Mouse (Mus musculus) heart, embryonic 13.5 days (tissue): ENCODE data around the gene Flnb. TPM values are rescaled to one million over a fixed set of nuclear protein-coding genes. Genes with fewer than 3 reads are reported as not detected.

Experiments
- ATAC-seq: fragments of 200-750 bp; cut with Nextera tagmentation; 2 replicates; pipeline ENCODE4 v1.8.0; 2017; ENCODE audit warnings: moderate TSS enrichment; ENCODE audit not compliant: insufficient number of reproducible peaks, low FRiP score, low TSS enrichment; ENCODE audit errors: extremely low read depth
- H3K27ac ChIP-seq: fragments of 300-500 bp; sonication (generic); replicated peaks from 2 replicates; pipeline ENCODE4 v1.5.1; 2015; ENCODE audit warnings: moderate library complexity, mild to moderate bottlenecking, inconsistent platforms
- H3K27me3 ChIP-seq: fragments of 300-500 bp; sonication (generic); replicated peaks from 2 replicates; pipeline ENCODE4 v1.6.1; 2015; ENCODE audit warnings: mild to moderate bottlenecking, inconsistent platforms
- H3K36me3 ChIP-seq: fragments of 300-500 bp; sonication (generic); 2 replicates; pipeline ENCODE4 v1.6.1; 2015; ENCODE audit warnings: mild to moderate bottlenecking, inconsistent platforms
- H3K4me1 ChIP-seq: fragments of 300-500 bp; sonication (generic); 2 replicates; pipeline ENCODE4 v1.6.1; 2015; ENCODE audit warnings: inconsistent platforms
- H3K4me2 ChIP-seq: fragments of 300-500 bp; sonication (generic); 2 replicates; pipeline ENCODE4 v1.6.1; 2015; ENCODE audit warnings: inconsistent platforms, mild to moderate bottlenecking, moderate library complexity
- H3K4me3 ChIP-seq: fragments of 300-500 bp; sonication (generic); 2 replicates; pipeline ENCODE4 v1.5.1; 2015; ENCODE audit warnings: moderate library complexity, mild to moderate bottlenecking, inconsistent platforms
- H3K9ac ChIP-seq: fragments of 300-500 bp; sonication (generic); 2 replicates; pipeline ENCODE4 v1.6.1; 2015; ENCODE audit warnings: inconsistent platforms, mild to moderate bottlenecking, moderate library complexity
- H3K9me3 ChIP-seq: fragments of 300-500 bp; sonication (generic); 2 replicates; pipeline ENCODE4 v1.6.1; 2016; ENCODE audit warnings: inconsistent platforms
- WGBS: fragments of 180-500 bp; shearing (Covaris S2); methylation state at CpG from one replicate; pipeline ENCODE4 v1.1.7; 2015; ENCODE audit warnings: mixed read lengths; 5-methylcytosine and 5-hydroxymethylcytosine counted together
- polyA plus RNA-seq: library from polyadenylated mRNA; unstranded; fragments of >200 nt; fragmentation: Nextera tagmentation; extraction: Ambion mirVana; gene quantifications from 2 replicates; pipeline ENCODE4 v1.2.1, GENCODE M21; 2015

Flnb gene
- 7.5 and 8.5 TPM in 2 replicates for polyA plus RNA-seq

DNA sequence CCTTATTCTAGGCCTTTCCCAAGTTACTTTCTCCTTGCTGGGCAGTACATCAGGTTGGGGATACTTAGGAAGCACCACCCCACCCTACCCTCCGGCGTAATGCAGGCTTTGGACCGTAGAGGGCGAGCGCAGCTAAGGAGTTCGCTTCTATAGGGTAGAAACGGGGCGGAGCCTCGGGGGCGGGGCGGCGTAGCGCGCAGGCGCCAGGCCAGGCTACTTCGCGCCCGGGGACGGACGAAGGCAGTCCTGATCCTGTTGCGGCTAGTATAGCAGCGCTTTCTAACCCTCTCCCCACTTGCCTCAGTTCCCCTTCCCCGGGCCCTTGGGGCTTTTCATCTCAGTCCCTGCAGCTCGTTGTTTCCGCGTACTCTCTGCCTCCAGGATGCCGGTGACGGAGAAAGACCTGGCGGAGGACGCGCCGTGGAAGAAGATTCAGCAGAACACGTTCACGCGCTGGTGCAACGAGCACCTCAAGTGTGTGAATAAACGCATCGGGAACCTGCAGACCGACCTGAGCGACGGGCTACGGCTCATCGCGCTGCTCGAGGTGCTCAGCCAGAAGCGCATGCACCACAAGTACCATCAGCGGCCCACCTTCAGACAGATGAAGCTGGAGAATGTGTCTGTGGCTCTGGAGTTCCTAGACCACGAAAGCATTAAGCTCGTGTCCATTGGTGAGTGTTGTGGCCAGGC is at the start of gene Flnb:
TSS of gene Flnb (plus strand) at position 188 of the 693 bp plus-strand sequence.
- H3K4me2 ChIP-seq, result peak within 1 kb of the TSS; percentile 94
- H3K9ac ChIP-seq, result peak within 1 kb of the TSS; percentile 85
- WGBS, result under 1% methylated on average over 49 of the region's 49 CpGs
- peak; percentile 73; the same call in 1 of the 2 replicates for ATAC-seq
- no peaks in the 10 kb centered on the region for H3K27me3 ChIP-seq
- peak within 1 kb of the TSS; percentile 72 for H3K27ac ChIP-seq
- peaks cover 41% of the 10 kb centered on the region for H3K4me1 ChIP-seq
- peak within 1 kb of the TSS; percentile 76 for H3K4me3 ChIP-seq
- no peaks in the 10 kb centered on the region for H3K9me3 ChIP-seq
- no peaks in the 10 kb centered on the region for H3K36me3 ChIP-seq

DNA sequence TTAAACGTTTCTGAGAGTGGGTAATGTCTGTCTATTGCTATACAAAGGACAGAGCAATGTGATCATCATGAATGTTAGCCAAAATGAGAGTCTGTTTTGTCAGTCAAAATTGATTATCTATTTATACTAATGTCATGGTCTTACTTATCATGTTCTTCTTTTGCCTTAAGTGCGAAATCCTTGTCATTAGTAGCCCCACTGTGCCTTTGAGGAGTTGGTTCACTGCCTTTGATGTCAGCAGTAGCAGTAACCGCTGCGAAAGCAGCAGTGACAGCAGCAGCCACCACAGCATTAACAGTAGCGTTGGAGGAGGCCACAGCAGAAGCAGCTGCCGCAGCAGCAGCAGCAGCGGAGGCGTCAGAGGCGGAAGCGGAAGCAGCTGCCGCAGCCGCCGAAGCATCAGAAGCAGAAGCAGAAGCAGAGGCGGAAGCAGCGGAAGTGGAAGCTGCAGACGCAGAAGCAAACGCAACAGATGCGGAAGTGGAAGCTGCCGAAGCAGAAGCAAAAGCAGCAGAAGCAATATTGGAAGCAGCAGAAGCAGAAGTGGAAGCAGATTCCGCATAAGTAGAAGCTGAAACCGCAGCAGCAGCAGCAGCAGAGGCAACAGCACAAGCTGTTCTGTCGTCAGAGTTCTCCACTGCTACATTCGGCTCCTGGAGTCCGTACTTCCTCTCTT is 43.9 kb upstream of the Flnb start:
- Histone ChIP-seq H3K27ac (peak overlapping the region; percentile 65), H3K4me2 (peak overlapping the region; percentile 75), H3K9me3 (no peaks in the 10 kb centered on the region), H3K4me3 (peak overlapping the region; percentile 72), H3K36me3 (no peaks in the 10 kb centered on the region), H3K9ac (peak overlapping the region; percentile 81), H3K27me3 (no peaks in the 10 kb centered on the region), H3K4me1 (peaks cover 4% of the 10 kb centered on the region; the same call in 1 of the 2 replicates)
- no peak for ATAC-seq
- WGBS, result 22% methylated on average over 24 of the region's 24 CpGs

DNA sequence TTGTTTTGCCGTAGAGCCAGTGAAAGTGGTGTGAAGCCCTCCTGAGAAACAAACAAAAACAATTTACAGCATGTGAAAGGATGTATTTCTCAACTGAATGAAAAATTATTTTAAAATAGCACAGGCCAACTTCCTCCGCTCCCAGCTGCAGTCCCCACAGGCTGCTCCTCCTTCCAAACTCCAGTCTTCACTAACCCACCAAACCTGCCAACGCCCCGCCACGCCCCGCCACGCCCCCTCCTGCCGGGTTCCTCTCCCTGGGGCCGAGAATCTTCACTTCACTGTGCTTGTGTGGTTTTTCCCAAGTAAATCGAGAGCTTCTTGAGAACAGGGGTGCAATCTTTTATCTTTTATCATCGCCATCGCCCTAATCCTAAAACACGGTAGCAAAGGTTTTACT is 31.7 kb upstream of the Flnb start:
- no peak overlapping the region for H3K9ac ChIP-seq
- no peak overlapping the region for H3K4me2 ChIP-seq
- no peak for ATAC-seq
- WGBS, result 30% methylated on average over 13 of the region's 13 CpGs
- H3K27me3 ChIP-seq, result 0 out of 2 replicates have a peak, but pooled peaks cover 2% of the 10 kb centered on the region
- H3K27ac ChIP-seq, result no peak overlapping the region
- no peaks in the 10 kb centered on the region for H3K9me3 ChIP-seq
- H3K4me1 ChIP-seq, result peaks cover 3% of the 10 kb centered on the region; the same call in 1 of the 2 replicates
- H3K4me3 ChIP-seq, result no peak overlapping the region
- H3K36me3 ChIP-seq, result no peaks in the 10 kb centered on the region

DNA sequence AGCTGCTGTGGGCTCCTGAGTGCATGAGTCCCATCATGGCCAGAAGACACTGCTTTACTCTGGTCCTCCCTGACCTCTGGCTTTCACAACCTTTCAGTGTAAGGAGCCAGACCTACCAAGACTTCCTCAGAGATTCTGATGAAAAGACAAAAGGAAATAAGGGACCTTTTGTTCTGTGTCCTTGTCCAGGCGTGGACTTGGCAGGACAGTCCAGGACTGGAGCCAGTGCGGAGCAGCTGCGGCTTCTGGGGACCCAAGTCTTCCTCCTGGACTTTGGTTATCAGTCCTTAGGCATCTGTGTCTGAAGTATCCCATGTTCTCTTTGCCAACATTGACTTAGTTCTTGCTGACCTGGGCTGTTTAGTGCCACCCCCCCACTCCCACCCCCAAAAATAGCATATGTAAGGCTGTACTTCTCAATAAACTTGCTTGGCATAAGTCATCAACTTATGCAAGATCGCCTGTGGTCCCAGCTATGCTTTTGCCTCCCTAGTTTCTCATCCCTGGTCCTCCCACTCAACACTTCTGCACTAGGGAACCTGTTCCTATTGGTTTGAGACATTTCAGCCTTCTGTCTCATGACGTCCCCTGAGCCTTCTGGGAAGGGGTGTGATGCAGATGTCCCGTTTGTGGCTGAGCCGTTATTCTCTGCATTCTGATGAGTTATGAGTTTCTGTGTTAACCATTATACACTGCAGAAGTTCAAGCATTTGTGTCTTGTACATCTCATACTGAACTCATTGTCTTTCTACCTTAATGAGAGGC is 28.3 kb upstream of the Flnb start:
- Histone ChIP-seq H3K36me3 (no peaks in the 10 kb centered on the region), H3K9me3 (no peaks in the 10 kb centered on the region), H3K9ac (no peak overlapping the region), H3K4me2 (no peak overlapping the region), H3K27ac (no peak overlapping the region), H3K4me1 (peaks cover 13% of the 10 kb centered on the region), H3K4me3 (no peak overlapping the region), H3K27me3 (peaks cover 13% of the 10 kb centered on the region; the same call in 1 of the 2 replicates)
- WGBS, result 71% methylated on average over 7 of the region's 7 CpGs
- no peak for ATAC-seq

DNA sequence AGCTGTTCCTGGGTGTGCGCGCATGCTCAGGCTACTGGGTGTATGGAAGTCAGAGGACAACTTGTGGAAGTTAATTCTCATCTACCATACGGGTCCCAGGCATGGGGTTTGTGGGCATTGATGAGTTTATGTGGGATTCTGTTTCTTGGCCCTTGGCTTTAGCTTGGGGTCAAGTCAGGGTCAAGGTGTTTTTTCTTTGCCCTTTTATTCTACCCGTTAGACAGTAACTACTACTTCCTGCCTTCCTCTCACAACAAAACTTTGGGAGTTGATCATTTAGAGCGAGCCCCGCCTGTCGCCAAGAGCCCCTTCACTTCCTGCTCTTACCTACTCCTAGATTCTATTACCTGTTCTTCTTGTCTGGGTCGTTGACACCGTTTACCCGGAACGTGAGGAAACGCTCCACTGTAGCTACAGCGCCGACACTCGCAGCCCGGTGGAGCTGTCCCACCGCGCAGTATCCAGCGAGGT is 26.7 kb upstream of the Flnb start:
- peaks cover 13% of the 10 kb centered on the region; the same call in 1 of the 2 replicates for H3K27me3 ChIP-seq
- H3K27ac ChIP-seq, result no peak overlapping the region
- 14% methylated on average over 19 of the region's 19 CpGs for WGBS
- H3K4me3 ChIP-seq, result peak overlapping the region; percentile 48
- H3K9ac ChIP-seq, result peak overlapping the region; percentile 63; the same call in 1 of the 2 replicates
- no peaks in the 10 kb centered on the region for H3K9me3 ChIP-seq
- peak overlapping the region; percentile 85 for H3K4me2 ChIP-seq
- no peak for ATAC-seq
- peaks cover 12% of the 10 kb centered on the region for H3K4me1 ChIP-seq
- H3K36me3 ChIP-seq, result no peaks in the 10 kb centered on the region

DNA sequence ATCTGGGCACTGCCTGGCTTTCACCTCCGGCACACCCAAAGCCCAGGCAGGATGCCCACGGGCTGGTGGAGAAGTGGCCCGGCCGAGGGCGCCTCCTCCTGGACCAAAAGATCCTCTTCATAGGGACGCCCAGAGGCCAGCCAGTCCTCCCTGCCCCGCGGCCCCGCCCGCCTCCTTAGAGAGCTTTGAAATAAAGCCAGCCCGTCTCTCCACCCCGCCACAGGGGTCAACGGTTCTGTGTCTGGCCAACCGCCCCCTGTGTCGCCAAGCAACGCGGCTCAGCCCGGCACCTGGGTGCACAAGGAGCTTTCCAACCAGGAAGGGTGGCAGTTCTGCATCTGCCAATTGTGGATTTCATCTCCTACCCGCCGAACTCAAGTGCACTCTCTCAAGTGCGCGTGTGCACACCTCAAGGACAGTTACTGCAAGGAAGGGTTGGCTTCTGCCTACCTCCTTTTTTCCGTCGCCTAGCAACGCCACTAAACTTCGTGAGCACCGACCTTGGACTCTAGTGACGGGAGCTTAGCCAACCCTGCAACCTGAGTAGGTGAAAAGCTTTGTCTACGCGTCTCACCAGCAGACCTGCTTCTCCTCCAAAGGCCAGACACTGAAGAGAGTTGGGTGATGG is 26.1 kb upstream of the Flnb start, which contains the start of gene Gm26661:
TSS of gene Gm26661 (plus strand) at position 56 of the 628 bp plus-strand sequence.
- WGBS, result 1% methylated on average over 27 of the region's 30 CpGs
- peaks cover 11% of the 10 kb centered on the region for H3K4me1 ChIP-seq
- H3K4me2 ChIP-seq, result peak within 1 kb of the TSS; percentile 85
- peak within 1 kb of the TSS; percentile 48 for H3K4me3 ChIP-seq
- no peaks in the 10 kb centered on the region for H3K9me3 ChIP-seq
- no peak for ATAC-seq
- H3K27me3 ChIP-seq, result peaks cover 13% of the 10 kb centered on the region; the same call in 1 of the 2 replicates
- H3K27ac ChIP-seq, result no peak within 1 kb of the TSS
- no peaks in the 10 kb centered on the region for H3K36me3 ChIP-seq
- peak within 1 kb of the TSS; percentile 63 for H3K9ac ChIP-seq

DNA sequence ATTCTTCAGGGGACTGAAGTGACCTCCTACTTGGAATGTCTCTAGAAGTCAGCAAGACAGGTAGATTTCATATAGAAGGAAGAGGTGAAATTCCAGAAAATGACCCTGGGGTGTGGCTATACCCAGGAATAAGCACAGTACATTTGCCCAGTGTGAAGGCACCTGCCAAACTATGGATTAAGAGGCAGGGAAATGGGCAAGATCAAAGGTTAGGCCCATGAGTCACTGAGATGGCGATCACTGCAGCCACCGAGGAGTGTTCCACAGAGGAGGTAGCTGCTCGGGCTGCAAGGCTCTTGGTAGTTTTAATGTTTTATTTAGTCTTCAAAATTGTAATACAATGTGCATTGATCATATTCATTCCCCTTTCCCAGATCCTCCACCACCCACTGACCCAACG is 21.8 kb upstream of the Flnb start:
- peaks cover 11% of the 10 kb centered on the region for H3K4me1 ChIP-seq
- 74% methylated on average over 4 of the region's 4 CpGs for WGBS

DNA sequence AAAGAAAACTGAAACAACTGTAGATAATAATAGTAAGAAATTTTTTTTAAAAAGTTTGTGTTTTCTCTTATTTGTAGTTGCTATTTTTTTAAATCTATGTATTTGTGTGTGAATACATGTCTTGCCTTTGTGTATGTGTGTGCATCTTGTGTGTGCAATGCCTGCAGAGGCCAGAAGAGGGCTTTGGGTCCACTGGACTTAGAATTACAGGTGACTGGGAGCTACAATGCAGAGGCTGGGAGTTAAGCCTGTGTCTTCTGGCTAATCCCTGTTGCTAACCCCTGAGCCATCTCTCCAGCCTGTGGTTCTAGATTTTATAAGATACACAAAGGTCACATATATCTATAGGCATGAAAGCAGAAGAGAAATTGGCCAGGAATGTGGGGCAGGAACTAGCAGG is 17.1 kb upstream of the Flnb start:
- Histone ChIP-seq H3K27ac (no peak overlapping the region), H3K4me2 (no peak overlapping the region), H3K27me3 (no peaks in the 10 kb centered on the region), H3K4me1 (no peaks in the 10 kb centered on the region), H3K9me3 (peaks cover 6% of the 10 kb centered on the region; the same call in 1 of the 2 replicates), H3K36me3 (no peaks in the 10 kb centered on the region), H3K9ac (no peak overlapping the region), H3K4me3 (no peak overlapping the region)
- no peak for ATAC-seq

More for the DNA sequence above, 21.8 kb upstream of the Flnb start:
- Histone ChIP-seq H3K27ac (no peak overlapping the region), H3K36me3 (no peaks in the 10 kb centered on the region), H3K4me2 (no peak overlapping the region), H3K9ac (no peak overlapping the region), H3K27me3 (peaks cover 12% of the 10 kb centered on the region; the same call in 1 of the 2 replicates), H3K9me3 (peaks cover 4% of the 10 kb centered on the region; the same call in 1 of the 2 replicates), H3K4me3 (no peak overlapping the region)
- ATAC-seq, result no peak

DNA sequence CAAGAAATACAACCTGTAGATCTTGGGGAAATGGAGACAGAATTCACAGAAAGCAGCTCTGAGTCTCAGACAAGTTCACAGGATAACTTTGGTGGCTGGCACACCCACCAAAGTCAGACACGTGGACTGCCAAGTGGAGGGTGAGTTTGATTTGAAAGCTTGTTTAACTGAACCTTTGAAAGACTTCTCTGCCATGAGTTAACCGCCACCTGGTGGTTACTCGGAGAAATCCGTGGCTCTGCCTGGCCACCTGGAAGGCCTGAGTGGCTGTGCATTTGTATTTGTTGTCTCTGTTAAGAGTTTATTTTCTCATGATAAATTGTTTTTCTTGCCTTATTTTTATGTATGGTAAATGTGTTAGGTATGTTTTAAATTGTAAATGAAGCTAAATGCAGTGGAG is 15.9 kb upstream of the Flnb start:
- Histone ChIP-seq H3K4me3 (no peak overlapping the region), H3K27ac (no peak overlapping the region), H3K27me3 (no peaks in the 10 kb centered on the region), H3K9me3 (peaks cover 6% of the 10 kb centered on the region; the same call in 1 of the 2 replicates), H3K36me3 (no peaks in the 10 kb centered on the region), H3K4me2 (no peak overlapping the region), H3K4me1 (no peaks in the 10 kb centered on the region), H3K9ac (no peak overlapping the region)
- 16% methylated on average over 4 of the region's 4 CpGs for WGBS
- ATAC-seq, result no peak

DNA sequence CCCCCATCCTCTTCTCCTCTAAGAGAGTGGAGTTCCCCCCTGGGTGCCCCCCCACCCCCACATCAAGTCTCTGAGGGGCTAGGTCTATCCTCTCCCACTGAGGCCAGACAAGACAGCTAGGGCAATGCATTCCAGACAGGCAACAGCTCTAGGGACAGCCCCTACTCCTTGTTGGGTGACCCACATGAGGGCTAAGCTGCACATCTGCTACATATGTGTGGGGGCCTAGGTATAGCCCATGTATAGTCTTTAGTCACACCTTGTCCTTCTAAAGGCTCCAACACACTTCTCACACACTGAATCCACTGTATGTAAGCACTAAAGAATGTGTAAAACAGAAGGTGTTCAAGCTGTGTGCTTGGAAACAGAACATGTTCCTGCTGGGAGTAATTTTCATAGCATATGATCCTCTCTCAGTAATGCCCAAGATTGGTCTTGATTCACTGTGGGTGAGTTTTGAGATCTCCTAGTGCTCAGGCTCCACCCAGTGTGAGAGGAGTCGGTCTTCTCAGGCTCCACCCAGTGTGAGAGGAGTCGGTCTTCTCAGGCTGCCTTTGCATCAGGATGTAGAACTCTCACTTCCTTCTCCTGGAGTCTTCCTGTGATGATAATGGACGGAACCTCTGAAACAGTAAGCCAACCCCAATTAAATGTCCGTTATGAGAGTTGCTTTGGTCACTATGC is 13.7 kb upstream of the Flnb start:
- 49% methylated on average over 4 of the region's 4 CpGs for WGBS
- H3K27ac ChIP-seq, result no peak overlapping the region
- H3K9ac ChIP-seq, result no peak overlapping the region
- H3K9me3 ChIP-seq, result peaks cover 6% of the 10 kb centered on the region; the same call in 1 of the 2 replicates
- no peak overlapping the region for H3K4me2 ChIP-seq
- H3K27me3 ChIP-seq, result no peaks in the 10 kb centered on the region
- no peaks in the 10 kb centered on the region for H3K36me3 ChIP-seq
- ATAC-seq, result no peak
- H3K4me1 ChIP-seq, result peaks cover 14% of the 10 kb centered on the region
- H3K4me3 ChIP-seq, result no peak overlapping the region
